Mouse (Mus musculus): ENCODE measurements at regions not wholly inside any gene's neighbourhood (a gene's known extent, or its start where the extent isn't known, plus 50 kb on each side); places are given as distances from the start of the nearest gene placed in this dataset.

DNA sequence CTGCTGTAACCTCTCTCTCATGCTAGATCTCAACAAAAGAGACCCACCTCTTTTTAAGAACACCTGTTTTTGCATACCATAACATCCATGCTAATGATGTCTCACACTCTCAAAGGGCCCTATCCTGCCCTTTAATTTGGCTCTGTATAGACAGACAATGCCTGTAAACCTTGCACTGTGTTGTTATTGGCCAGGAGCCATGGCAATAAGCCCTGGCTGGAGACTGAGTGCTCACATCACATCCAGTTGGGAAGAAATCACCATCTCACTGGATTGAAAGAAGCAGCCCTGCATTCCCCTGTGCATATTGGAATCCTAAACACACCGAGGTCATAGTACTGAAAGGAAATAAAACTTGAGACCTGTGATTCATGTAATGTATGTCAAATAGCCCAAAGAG, 598.7 kb upstream of the Sox11 start:
- TF ChIP-seq POLR2A (IDR thresholded peaks at IDR 0.05; ENCODE audit: extremely low read depth, insufficient read depth, low read length), result no peak
- TF ChIP-seq CTCF (IDR thresholded peaks at IDR 0.05; ENCODE audit: extremely low read depth, insufficient read depth, low read length), result no peak

Data from cortical plate, adult 2 months (tissue).